Mouse (Mus musculus) bone marrow macrophage, adult 2 months (primary cell): ENCODE data around the gene Terf2ip.

Experiments used
- CTCF ChIP-seq: IDR thresholded peaks from 2 replicates; pipeline ENCODE4 v1.5.1; 2012; ENCODE audit warnings: low read depth, mild to moderate bottlenecking, low read length, moderate library complexity
- POLR2A ChIP-seq: IDR thresholded peaks from 2 replicates; pipeline ENCODE4 v1.6.1; 2012; ENCODE audit warnings: mild to moderate bottlenecking, low read depth, low read length, borderline replicate concordance

DNA sequence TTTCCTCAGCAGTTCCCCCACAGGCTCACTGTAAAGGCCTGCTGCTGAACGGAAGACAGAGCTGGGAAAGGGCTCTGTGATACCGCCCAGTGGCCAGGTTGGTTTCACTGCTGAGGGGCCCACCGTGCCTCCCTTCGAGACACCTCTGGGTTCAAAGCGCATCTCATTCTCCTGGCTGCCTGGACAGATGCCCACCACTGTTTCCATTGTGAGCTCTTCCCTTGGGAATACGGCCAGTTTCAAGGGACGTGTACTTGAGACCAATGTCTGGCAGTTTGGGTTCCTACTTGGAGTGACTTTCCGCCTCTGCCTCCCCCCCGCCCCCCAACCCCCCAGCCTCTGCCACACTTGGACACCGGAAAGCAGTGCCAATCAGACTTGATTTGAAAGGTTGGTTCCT is 48.1 kb upstream of the Terf2ip start:
- TF ChIP-seq CTCF (no peak), POLR2A (no peak)
